Mouse (Mus musculus) hindbrain, embryonic 10.5 days (tissue): ENCODE results near the gene Mtfr1l. TPM values are rescaled to one million over a fixed set of nuclear protein-coding genes. Genes with fewer than 3 reads are reported as not detected.

Experiments used
- DNase-seq: peaks from one replicate; pipeline ENCODE4 v3.0.0-alpha.2; 2017; ENCODE audit warnings: low spot score
- H3K27ac ChIP-seq: fragments of 300-500 bp; sonication (generic); 2 replicates; pipeline ENCODE4 v1.5.1; 2016; ENCODE audit warnings: mild to moderate bottlenecking, moderate library complexity
- H3K27me3 ChIP-seq: fragments of 300-500 bp; sonication (generic); 2 replicates; pipeline ENCODE4 v1.6.1; 2016; ENCODE audit warnings: mild to moderate bottlenecking; ENCODE audit not compliant: poor library complexity, insufficient read depth, severe bottlenecking
- H3K36me3 ChIP-seq: fragments of 300-500 bp; sonication (generic); 2 replicates; pipeline ENCODE4 v1.6.1; 2016; ENCODE audit warnings: mild to moderate bottlenecking, moderate library complexity
- H3K4me1 ChIP-seq: fragments of 300-500 bp; sonication (generic); replicated peaks from 2 replicates; pipeline ENCODE4 v1.6.1; 2016; ENCODE audit warnings: mild to moderate bottlenecking
- H3K4me3 ChIP-seq: fragments of 300-500 bp; sonication (generic); 2 replicates; pipeline ENCODE4 v1.5.1; 2016; ENCODE audit warnings: mild to moderate bottlenecking, moderate library complexity
- H3K9me3 ChIP-seq: fragments of 300-500 bp; sonication (generic); 2 replicates; pipeline ENCODE4 v1.6.1; 2016; ENCODE audit warnings: mild to moderate bottlenecking, moderate library complexity
- WGBS: fragments of 180-500 bp; shearing (Covaris S2); methylation state at CpG from one replicate; pipeline ENCODE4 v1.1.7; 2016; 5-methylcytosine and 5-hydroxymethylcytosine counted together
- polyA plus RNA-seq: library from polyadenylated mRNA; unstranded; fragments of >200 nt; fragmentation: Nextera tagmentation; extraction: Ambion mirVana; gene quantifications from 2 replicates; pipeline ENCODE4 v1.2.1, GENCODE M21; 2016

The Mtfr1l gene
- polyA plus RNA-seq, 1 experiment from 2014 or later, result 125 TPM

DNA sequence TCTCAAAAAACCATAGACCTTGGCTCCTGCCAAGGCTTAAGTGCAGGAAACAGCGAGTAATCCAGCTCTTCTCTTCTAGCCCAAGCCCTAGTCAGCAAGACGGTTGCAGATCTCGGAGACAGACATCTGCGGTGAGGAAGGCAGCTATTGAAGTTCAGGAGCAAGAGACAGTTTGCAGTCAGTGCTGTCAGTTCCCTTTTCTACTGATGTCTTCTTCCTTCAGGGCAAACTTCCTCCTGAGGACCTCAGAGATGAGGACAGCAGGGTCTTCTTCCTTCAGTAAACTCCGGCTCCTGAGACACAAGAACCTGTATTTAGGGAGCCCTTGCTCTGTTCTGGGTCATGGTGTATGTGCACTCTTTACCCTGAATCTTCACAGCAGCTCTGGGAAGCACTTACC lies 9.0 kb downstream of the Mtfr1l start:
- WGBS, result 87% methylated on average over 5 of the region's 5 CpGs
- H3K27ac ChIP-seq, result no peak overlapping the region
- H3K9me3 ChIP-seq, result no peaks in the 10 kb centered on the region
- H3K27me3 ChIP-seq, result no peaks in the 10 kb centered on the region
- H3K4me1 ChIP-seq, result no peaks in the 10 kb centered on the region
- peaks cover 100% of the 10 kb centered on the region for H3K36me3 ChIP-seq
- no peak for DNase-seq
- no peak overlapping the region for H3K4me3 ChIP-seq

DNA sequence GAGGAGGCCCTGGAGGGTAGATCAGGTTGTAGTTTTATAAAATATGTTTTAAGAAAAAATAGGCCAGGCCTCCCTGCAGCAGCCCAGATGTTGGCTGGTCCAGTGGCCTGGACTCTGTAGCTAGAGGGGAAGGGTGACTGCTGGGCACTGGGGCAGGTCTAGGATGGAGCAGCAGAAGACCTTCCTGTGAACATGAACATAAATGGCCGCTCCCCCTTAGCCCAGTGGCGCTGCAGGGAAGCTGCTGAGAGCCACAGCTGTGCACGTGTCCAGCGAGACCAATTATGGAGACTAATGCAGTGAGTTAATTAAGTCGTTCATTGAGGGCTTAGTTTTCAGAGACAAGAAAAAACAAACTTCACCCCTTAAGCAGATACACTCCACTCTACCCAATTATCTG lies 9.4 kb downstream of the Mtfr1l start:
- Histone ChIP-seq H3K27ac (no peak overlapping the region), H3K9me3 (no peaks in the 10 kb centered on the region), H3K36me3 (peaks cover 99% of the 10 kb centered on the region), H3K4me3 (no peak overlapping the region), H3K27me3 (no peaks in the 10 kb centered on the region), H3K4me1 (no peaks in the 10 kb centered on the region)
- DNase-seq, result no peak
- WGBS, result 80% methylated on average over 5 of the region's 5 CpGs

DNA sequence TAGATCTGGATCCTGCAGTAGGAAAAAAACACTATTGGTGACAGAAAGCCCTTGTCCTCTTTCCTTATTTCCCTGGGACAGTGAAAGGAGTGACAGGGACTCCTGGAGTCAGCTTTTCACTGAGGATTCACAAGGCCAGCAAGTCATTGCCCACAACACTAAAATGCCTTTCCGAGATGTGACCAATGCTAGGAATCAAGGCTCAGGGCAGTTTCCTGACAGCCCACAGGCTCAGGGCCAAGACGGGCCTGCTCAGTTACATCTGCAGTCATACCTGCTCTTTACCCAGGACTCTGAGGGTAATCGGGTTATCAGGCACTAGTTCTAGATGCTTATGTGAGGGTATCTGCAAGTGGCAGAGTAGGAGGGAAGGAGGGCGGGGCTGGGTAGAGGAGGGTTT lies 11.7 kb downstream of the Mtfr1l start:
- H3K27me3 ChIP-seq, result no peaks in the 10 kb centered on the region
- 91% methylated on average over 4 of the region's 4 CpGs for WGBS
- peaks cover 92% of the 10 kb centered on the region for H3K36me3 ChIP-seq
- H3K9me3 ChIP-seq, result no peaks in the 10 kb centered on the region
- H3K27ac ChIP-seq, result no peak overlapping the region
- no peak overlapping the region for H3K4me3 ChIP-seq
- no peak for DNase-seq
- H3K4me1 ChIP-seq, result no peaks in the 10 kb centered on the region

DNA sequence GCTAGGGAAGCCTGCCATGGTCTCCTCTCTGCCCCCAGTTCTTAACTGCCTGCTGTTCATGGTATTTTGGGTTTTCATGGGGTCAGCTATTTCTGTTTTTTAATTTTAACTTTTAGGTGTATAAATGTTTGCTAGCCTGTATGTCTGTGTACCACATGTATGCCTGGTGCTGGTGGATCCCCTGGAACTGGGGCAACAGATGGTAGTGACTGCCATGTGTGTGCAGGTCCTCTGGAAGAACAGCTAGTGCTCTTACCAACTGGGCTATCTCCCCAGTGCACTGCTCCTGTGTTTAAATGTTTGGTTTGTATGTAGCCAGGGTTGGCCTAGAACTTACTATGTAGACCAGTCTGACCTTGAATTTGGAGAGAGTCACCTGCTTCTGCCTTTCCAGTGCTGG lies 15.9 kb downstream of the Mtfr1l start:
- H3K36me3 ChIP-seq, result peaks cover 63% of the 10 kb centered on the region
- no peaks in the 10 kb centered on the region for H3K9me3 ChIP-seq
- no peak overlapping the region for H3K4me3 ChIP-seq

DNA sequence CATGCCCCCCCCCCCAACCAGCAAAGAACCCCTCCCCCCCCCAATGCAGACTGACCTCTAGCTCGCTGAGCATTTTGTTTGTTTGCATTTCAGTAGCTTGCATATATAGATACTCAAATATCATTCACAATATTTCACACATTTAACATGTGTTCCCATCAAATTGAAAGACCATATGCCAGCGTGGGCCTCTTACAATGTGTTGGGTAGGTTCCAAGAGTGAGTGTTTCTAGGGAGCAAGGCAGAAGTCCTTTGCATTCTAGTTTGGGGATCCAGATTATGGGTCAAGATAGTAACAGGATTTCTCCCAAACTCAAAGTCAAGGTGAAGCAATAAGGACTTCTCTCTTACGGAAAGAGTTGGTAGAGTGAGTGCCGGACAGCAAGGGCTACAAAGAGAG lies 16.6 kb downstream of the Mtfr1l start:
- peaks cover 12% of the 10 kb centered on the region; the same call in 1 of the 2 replicates for H3K4me1 ChIP-seq
- peaks cover 58% of the 10 kb centered on the region for H3K36me3 ChIP-seq
- H3K27me3 ChIP-seq, result no peaks in the 10 kb centered on the region
- no peak overlapping the region for H3K27ac ChIP-seq
- H3K9me3 ChIP-seq, result no peaks in the 10 kb centered on the region
- H3K4me3 ChIP-seq, result no peak overlapping the region
- 91% methylated on average over 4 of the region's 4 CpGs for WGBS
- DNase-seq, result no peak

More for the DNA sequence above, 15.9 kb downstream of the Mtfr1l start:
- Histone ChIP-seq H3K27me3 (no peaks in the 10 kb centered on the region), H3K27ac (no peak overlapping the region), H3K4me1 (peaks cover 6% of the 10 kb centered on the region; the same call in 1 of the 2 replicates)
- no peak for DNase-seq

- WGBS, result 92% methylated on average over 10 of the region's 10 CpGs
Measured at GRCm38 (mm10) chr4:134517719-134518118, 17.5 kb downstream of the Mtfr1l start.

GRCm38 (mm10) chr4:134516981-134517380 lies 18.2 kb downstream of the Mtfr1l start:
- Histone ChIP-seq H3K36me3 (peaks cover 42% of the 10 kb centered on the region), H3K9me3 (no peaks in the 10 kb centered on the region), H3K4me3 (no peak overlapping the region), H3K27ac (no peak overlapping the region), H3K4me1 (peaks cover 20% of the 10 kb centered on the region), H3K27me3 (no peaks in the 10 kb centered on the region)
- 84% methylated on average over 8 of the region's 8 CpGs for WGBS
- no peak for DNase-seq

More at GRCm38 (mm10) chr4:134517719-134518118, 17.5 kb downstream of the Mtfr1l start:
- DNase-seq, result no peak
- Histone ChIP-seq H3K36me3 (peaks cover 50% of the 10 kb centered on the region), H3K27me3 (no peaks in the 10 kb centered on the region), H3K4me3 (no peak overlapping the region), H3K27ac (no peak overlapping the region), H3K9me3 (no peaks in the 10 kb centered on the region), H3K4me1 (peaks cover 15% of the 10 kb centered on the region)

GRCm38 (mm10) chr4:134515614-134516013 lies 19.6 kb downstream of the Mtfr1l start:
- no peaks in the 10 kb centered on the region for H3K9me3 ChIP-seq
- no peak for DNase-seq
- H3K4me1 ChIP-seq, result peaks cover 34% of the 10 kb centered on the region
- no peak overlapping the region for H3K27ac ChIP-seq
- no peak overlapping the region for H3K4me3 ChIP-seq
- 87% methylated on average over 7 of the region's 7 CpGs for WGBS
- H3K36me3 ChIP-seq, result peaks cover 29% of the 10 kb centered on the region
- no peaks in the 10 kb centered on the region for H3K27me3 ChIP-seq

- WGBS, result 90% methylated on average over 11 of the region's 11 CpGs
- no peak overlapping the region for H3K27ac ChIP-seq
Measured at GRCm38 (mm10) chr4:134514309-134514930, 20.8 kb downstream of the Mtfr1l start.

GRCm38 (mm10) chr4:134512798-134513197 lies 22.4 kb downstream of the Mtfr1l start:
- 28% methylated on average over 15 of the region's 15 CpGs for WGBS
- DNase-seq, result peak; percentile 63

More at GRCm38 (mm10) chr4:134514309-134514930, 20.8 kb downstream of the Mtfr1l start:
- Histone ChIP-seq H3K9me3 (no peaks in the 10 kb centered on the region), H3K4me1 (peaks cover 38% of the 10 kb centered on the region), H3K36me3 (peaks cover 19% of the 10 kb centered on the region), H3K27me3 (no peaks in the 10 kb centered on the region), H3K4me3 (no peak overlapping the region)
- DNase-seq, result no peak

GRCm38 (mm10) chr4:134511730-134512129 lies 23.5 kb downstream of the Mtfr1l start:
- Histone ChIP-seq H3K4me3 (peak overlapping the region; percentile 65), H3K27me3 (no peaks in the 10 kb centered on the region), H3K4me1 (peaks cover 41% of the 10 kb centered on the region), H3K9me3 (no peaks in the 10 kb centered on the region), H3K36me3 (peaks cover 11% of the 10 kb centered on the region), H3K27ac (peak overlapping the region; percentile 93; the same call in 1 of the 2 replicates)
- 79% methylated on average over 6 of the region's 6 CpGs for WGBS
- no peak for DNase-seq

More at GRCm38 (mm10) chr4:134512798-134513197, 22.4 kb downstream of the Mtfr1l start:
- peaks cover 14% of the 10 kb centered on the region for H3K36me3 ChIP-seq
- no peaks in the 10 kb centered on the region for H3K9me3 ChIP-seq
- peak overlapping the region; percentile 35 for H3K4me3 ChIP-seq
- no peak overlapping the region for H3K27ac ChIP-seq
- H3K27me3 ChIP-seq, result no peaks in the 10 kb centered on the region
- peaks cover 41% of the 10 kb centered on the region for H3K4me1 ChIP-seq

GRCm38 (mm10) chr4:134510845-134511411 lies 24.3 kb downstream of the Mtfr1l start, which contains the start of gene Aunip:
Gene Aunip, plus strand, starts transcription at chr4:134510999.
- under 1% methylated on average over 42 of the region's 42 CpGs for WGBS
- Histone ChIP-seq H3K27ac (peak within 1 kb of the TSS; percentile 93), H3K36me3 (peaks cover 11% of the 10 kb centered on the region)

GRCm38 (mm10) chr4:134510396-134510795 lies 24.8 kb downstream of the Mtfr1l start:
- no peaks in the 10 kb centered on the region for H3K9me3 ChIP-seq
- no peak overlapping the region; the same call in 1 of the 2 replicates for H3K27ac ChIP-seq

More at GRCm38 (mm10) chr4:134510845-134511411, 24.3 kb downstream of the Mtfr1l start, which contains the start of gene Aunip:
- Histone ChIP-seq H3K4me3 (peak within 1 kb of the TSS; percentile 65), H3K27me3 (no peaks in the 10 kb centered on the region), H3K9me3 (no peaks in the 10 kb centered on the region), H3K4me1 (peaks cover 41% of the 10 kb centered on the region)
- DNase-seq, result peak; percentile 95

More at GRCm38 (mm10) chr4:134510396-134510795, 24.8 kb downstream of the Mtfr1l start:
- peaks cover 11% of the 10 kb centered on the region for H3K36me3 ChIP-seq
- 77% methylated on average over 4 of the region's 4 CpGs for WGBS
- H3K27me3 ChIP-seq, result no peaks in the 10 kb centered on the region
- H3K4me1 ChIP-seq, result peaks cover 38% of the 10 kb centered on the region
- no peak for DNase-seq
- H3K4me3 ChIP-seq, result no peak overlapping the region
